Mouse (Mus musculus) gastrocnemius, adult 2 months (tissue): Measurements from ENCODE around the gene Ccdc82. TPM values are rescaled to one million over a fixed set of nuclear protein-coding genes. Genes with fewer than 3 reads are reported as not detected.

Source experiments
- DNase-seq: peaks from one replicate; pipeline ENCODE4 v3.0.0; 2022
- H3K27ac ChIP-seq: fragments of 200-600 bp; 2 replicates; pipeline ENCODE4 v1.8.1; 2022; ENCODE audit warnings: mild to moderate bottlenecking
- H3K4me3 ChIP-seq: fragments of 200-600 bp; 2 replicates; pipeline ENCODE4 v1.8.1; 2022; ENCODE audit warnings: mild to moderate bottlenecking, moderate library complexity
- CTCF ChIP-seq: fragments of 200-600 bp; IDR thresholded peaks from 2 replicates; pipeline ENCODE4 v1.8.1; 2022; ENCODE audit warnings: antibody characterized with exemption, mild to moderate bottlenecking, moderate library complexity
- intact Hi-C: fragments of 180-260 bp; cut with DNase I; formaldehyde crosslinking; loops from one replicate; pipeline ENCODE4 v1.15.1; 2025
- total RNA-seq, 2 experiments: library from RNA; stranded (reverse); gene quantifications; 2 replicates each; pipeline ENCODE4 v1.2.3; 2021

Ccdc82 gene
- total RNA-seq, 2 experiments from 2014 or later = 4.4 to 5.9 TPM

DNA sequence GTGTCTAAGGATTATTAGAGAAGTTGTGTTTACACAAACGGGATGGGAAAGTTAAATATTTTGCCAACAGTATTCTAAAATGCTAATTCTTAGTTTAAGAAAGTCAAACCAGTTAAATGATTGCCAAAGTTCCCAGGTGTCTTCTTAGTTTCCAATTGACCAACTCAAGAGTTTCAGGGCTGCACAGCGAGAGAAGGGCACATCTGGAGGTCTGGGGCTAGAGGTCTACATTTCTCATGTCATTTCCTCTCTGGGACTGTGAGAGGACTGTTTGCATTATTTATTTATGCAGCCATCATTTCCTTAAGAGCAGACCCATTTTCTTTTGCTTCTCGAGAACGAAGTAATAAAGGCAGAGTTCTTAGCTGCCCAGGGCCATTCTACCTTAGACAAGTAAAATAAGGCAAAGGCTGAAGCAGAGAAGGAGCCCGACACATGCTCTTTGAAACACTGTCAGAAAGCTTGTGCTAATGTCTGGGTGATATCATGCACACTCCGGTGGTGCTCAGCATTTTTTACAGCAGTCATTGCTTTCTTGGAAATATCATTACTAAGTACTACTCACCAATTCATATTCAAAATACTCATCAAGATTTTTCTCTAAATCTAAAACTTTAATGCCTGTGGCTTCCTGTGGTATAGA, 55.5 kb downstream of the Ccdc82 start:
- Histone ChIP-seq H3K27ac (peak overlapping the region; percentile 86), H3K4me3 (peak overlapping the region; percentile 86; the same call in 1 of the 2 replicates)
- DNase-seq = no peak
- no peak for TF ChIP-seq CTCF
- intact Hi-C loops = no loop called here

GRCm38 (mm10) chr9:13303099-13303771, 56.5 kb downstream of the Ccdc82 start:
- intact Hi-C loops = no loop called here
- DNase-seq = no peak
- Histone ChIP-seq H3K27ac (peak overlapping the region; percentile 71), H3K4me3 (peak overlapping the region; percentile 57; the same call in 1 of the 2 replicates)
- no peak for TF ChIP-seq CTCF

- DNase-seq = peak; percentile 51
- H3K27ac ChIP-seq = peak overlapping the region; percentile 71
- intact Hi-C loops = no loop called here
Measured at GRCm38 (mm10) chr9:13303976-13304375, 57.2 kb downstream of the Ccdc82 start.

GRCm38 (mm10) chr9:13306471-13306870, 59.7 kb downstream of the Ccdc82 start:
- no peak for DNase-seq
- TF ChIP-seq CTCF = no peak
- intact Hi-C loops = no loop called here
- Histone ChIP-seq H3K27ac (peak overlapping the region; percentile 48), H3K4me3 (no peak overlapping the region)

More at GRCm38 (mm10) chr9:13303976-13304375, 57.2 kb downstream of the Ccdc82 start:
- H3K4me3 ChIP-seq = peak overlapping the region; percentile 57
- no peak for TF ChIP-seq CTCF

- Histone ChIP-seq H3K27ac (peak overlapping the region; percentile 48), H3K4me3 (no peak overlapping the region)
- intact Hi-C loops = no loop called here
- DNase-seq = no peak
- no peak for TF ChIP-seq CTCF
Measured at GRCm38 (mm10) chr9:13307226-13307625, 60.5 kb downstream of the Ccdc82 start.

DNA sequence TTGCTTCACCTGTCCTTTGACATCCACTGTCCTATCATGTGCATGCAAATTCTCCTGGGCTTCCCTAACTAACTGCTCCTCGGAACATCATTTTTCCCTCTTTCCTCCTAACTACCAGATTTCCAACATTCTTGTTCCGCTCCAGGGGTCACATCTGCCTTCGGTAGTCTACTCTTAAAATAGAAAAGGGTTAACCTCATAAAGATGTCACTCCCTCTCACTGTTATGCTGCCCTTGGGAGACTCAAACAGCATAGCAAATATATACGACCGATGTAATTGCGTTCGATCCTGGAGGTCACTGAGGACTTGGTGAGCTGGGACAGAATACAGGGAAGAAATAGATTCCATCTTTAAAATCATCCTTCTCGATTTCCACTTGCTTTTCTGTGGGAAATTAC, 62.0 kb downstream of the Ccdc82 start:
- no peak overlapping the region for H3K27ac ChIP-seq
- TF ChIP-seq CTCF = no peak
- no peak overlapping the region for H3K4me3 ChIP-seq
- intact Hi-C loops = no loop called here
- DNase-seq = no peak

DNA sequence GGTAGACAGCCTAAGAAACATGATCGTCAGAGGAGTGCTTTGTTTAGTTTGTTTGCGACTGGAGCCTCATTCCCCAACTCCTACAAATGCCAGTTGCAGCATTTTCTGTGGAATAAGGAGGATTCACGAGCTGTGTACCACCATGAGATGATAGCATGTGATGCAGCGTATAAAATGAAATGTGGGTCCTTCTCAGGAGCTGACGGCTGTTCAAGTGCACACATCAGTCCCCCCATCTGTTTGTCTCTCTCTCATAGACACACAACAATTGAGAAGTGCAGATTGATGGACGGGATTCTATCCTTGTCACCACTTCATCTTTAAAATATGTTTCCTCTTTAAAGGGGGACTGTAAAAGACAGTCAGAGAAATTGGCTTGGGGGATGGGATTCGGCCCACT, 63.1 kb downstream of the Ccdc82 start:
- TF ChIP-seq CTCF = no peak
- no peak for DNase-seq
- no peak overlapping the region for H3K27ac ChIP-seq
- no peak overlapping the region for H3K4me3 ChIP-seq
- intact Hi-C loops = no loop called here

DNA sequence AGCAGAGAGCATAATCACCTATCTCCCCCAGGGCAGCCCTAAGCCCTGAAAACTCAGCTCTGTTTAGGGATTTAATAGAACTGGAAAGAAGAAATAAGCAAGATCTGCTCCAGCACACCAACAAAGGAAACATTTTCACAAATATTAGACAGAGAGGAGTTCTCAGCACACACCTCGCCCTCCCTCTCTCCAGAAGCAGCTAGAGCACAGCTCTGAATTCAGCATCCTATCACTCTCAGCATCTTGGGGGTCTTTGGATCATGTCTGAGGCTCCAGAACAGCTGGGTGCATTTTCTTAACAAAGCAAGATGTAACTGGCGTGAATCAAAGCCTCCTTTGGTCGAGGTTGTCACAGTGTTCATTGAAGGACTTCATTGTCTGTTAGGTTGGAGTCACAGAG, 63.5 kb downstream of the Ccdc82 start:
- TF ChIP-seq CTCF = no peak
- H3K4me3 ChIP-seq = no peak overlapping the region
- no peak overlapping the region for H3K27ac ChIP-seq
- intact Hi-C loops = no loop called here
- DNase-seq = no peak

DNA sequence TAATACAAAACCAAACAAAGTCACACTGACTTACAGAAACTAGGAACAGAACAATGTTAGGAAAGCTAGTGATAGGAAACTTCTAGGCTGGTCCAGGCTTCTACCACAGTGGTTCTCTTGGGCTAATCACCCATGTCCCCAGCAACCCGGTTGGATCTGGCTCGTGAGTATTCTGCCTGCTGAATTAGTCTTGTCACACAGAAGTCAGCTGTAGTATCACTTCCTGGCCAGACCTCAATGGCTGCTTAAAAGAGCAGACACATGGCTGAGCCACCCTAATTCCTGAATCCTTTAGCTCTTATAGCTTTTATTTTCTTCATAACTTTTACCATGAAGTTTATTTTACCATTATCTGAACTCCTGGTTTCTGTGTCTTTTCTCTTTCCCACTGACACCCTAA, 64.3 kb downstream of the Ccdc82 start:
- Histone ChIP-seq H3K4me3 (no peak overlapping the region), H3K27ac (no peak overlapping the region)
- DNase-seq = no peak
- intact Hi-C loops = no loop called here
- TF ChIP-seq CTCF = no peak

GRCm38 (mm10) chr9:13313923-13314322, 67.2 kb downstream of the Ccdc82 start:
- no peak for TF ChIP-seq CTCF
- DNase-seq = no peak
- intact Hi-C loops = no loop called here
- Histone ChIP-seq H3K27ac (no peak overlapping the region), H3K4me3 (no peak overlapping the region)

GRCm38 (mm10) chr9:13314577-13315004, 67.8 kb downstream of the Ccdc82 start:
- Histone ChIP-seq H3K27ac (peak overlapping the region; percentile 28; the same call in 1 of the 2 replicates), H3K4me3 (no peak overlapping the region)
- no peak for DNase-seq
- TF ChIP-seq CTCF = no peak
- intact Hi-C loops = no loop called here

- DNase-seq = no peak
Measured at GRCm38 (mm10) chr9:13315393-13315792, 68.6 kb downstream of the Ccdc82 start.

GRCm38 (mm10) chr9:13319566-13319965, 72.8 kb downstream of the Ccdc82 start:
- intact Hi-C loops = no loop called here

More at GRCm38 (mm10) chr9:13315393-13315792, 68.6 kb downstream of the Ccdc82 start:
- H3K27ac ChIP-seq = peak overlapping the region; percentile 28; the same call in 1 of the 2 replicates
- no peak overlapping the region for H3K4me3 ChIP-seq
- TF ChIP-seq CTCF = no peak
- intact Hi-C loops = no loop called here

More at GRCm38 (mm10) chr9:13319566-13319965, 72.8 kb downstream of the Ccdc82 start:
- no peak for DNase-seq
- no peak overlapping the region for H3K4me3 ChIP-seq
- no peak overlapping the region for H3K27ac ChIP-seq
- no peak for TF ChIP-seq CTCF
